Mouse (Mus musculus): ENCODE results near the gene Osbp. TPM values are rescaled to one million over a fixed set of nuclear protein-coding genes. Genes with fewer than 3 reads are reported as not detected.

Osbp gene
- total and polyA plus RNA-seq, 2 experiments from 2014 or later: 3.1 to 30.3 TPM

DNA sequence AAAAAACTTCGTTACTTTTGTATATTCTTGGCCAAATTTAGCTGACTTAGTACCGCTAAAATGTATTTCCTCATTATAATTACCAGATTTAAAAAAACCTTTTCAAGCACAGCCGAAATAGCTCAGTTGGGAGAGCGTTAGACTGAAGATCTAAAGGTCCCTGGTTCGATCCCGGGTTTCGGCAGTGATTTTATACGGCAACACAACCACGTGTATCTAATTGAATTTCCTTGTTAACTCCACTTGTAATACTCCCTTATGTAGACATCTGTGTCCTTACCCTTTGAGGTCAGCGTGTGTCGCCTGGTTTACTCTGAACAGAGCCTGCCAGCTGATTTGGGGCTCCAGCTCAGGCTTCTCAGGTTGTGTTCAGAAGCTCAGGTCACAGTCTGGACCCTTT is 36.4 kb downstream of the Osbp start:
- no peak for TF ChIP-seq CTCF (IDR thresholded peaks at IDR 0.05; ENCODE audit: low read depth)
- DNase-seq (peak; percentile 83), ATAC-seq (peak; percentile 65)
- peaks cover 14% of the 10 kb centered on the region for H3K4me1 ChIP-seq (ENCODE audit: insufficient read depth)
- no peak overlapping the region for H3K27ac ChIP-seq (ENCODE audit: low read depth, low read length)
- H3K4me3 ChIP-seq (ENCODE audit: low read depth, low read length): peak overlapping the region; percentile 17
- no peaks in the 10 kb centered on the region for H3K27me3 ChIP-seq (ENCODE audit: insufficient read depth, low read length)
- H3K36me3 ChIP-seq (ENCODE audit: insufficient read depth): no peaks in the 10 kb centered on the region
- WGBS: 2% methylated on average over 11 of the region's 11 CpGs
- no peak overlapping the region for H3K9ac ChIP-seq
- H3K9me3 ChIP-seq (ENCODE audit: low read length): no peaks in the 10 kb centered on the region
- peak overlapping the region; percentile 33 for H3K4me2 ChIP-seq (ENCODE audit: low read depth)

- no peaks in the 10 kb centered on the region for H3K36me3 ChIP-seq (ENCODE audit: insufficient read depth)
- H3K27ac ChIP-seq (ENCODE audit: low read depth, low read length): 0 out of 2 replicates have a peak overlapping the region, but pooled peaks have one; percentile 4
- peak overlapping the region; percentile 17; the same call in 1 of the 2 replicates for H3K4me3 ChIP-seq (ENCODE audit: low read depth, low read length)
- DNase-seq: no peak
- peaks cover 14% of the 10 kb centered on the region for H3K4me1 ChIP-seq (ENCODE audit: insufficient read depth)
- H3K4me2 ChIP-seq (ENCODE audit: low read depth): peak overlapping the region; percentile 33
- H3K9me3 ChIP-seq (ENCODE audit: low read length): no peaks in the 10 kb centered on the region
- ATAC-seq: no peak
- no peaks in the 10 kb centered on the region for H3K27me3 ChIP-seq (ENCODE audit: insufficient read depth, low read length)
- 54% methylated on average over 14 of the region's 14 CpGs for WGBS
- TF ChIP-seq CTCF (IDR thresholded peaks at IDR 0.05; ENCODE audit: low read depth): no peak
- H3K9ac ChIP-seq: no peak overlapping the region
Observed at GRCm38 (mm10) chr19:12002791-12003190, 37.0 kb downstream of the Osbp start.

- Histone ChIP-seq H3K9me3 (ENCODE audit: low read length) (no peaks in the 10 kb centered on the region), H3K4me1 (ENCODE audit: insufficient read depth) (peaks cover 14% of the 10 kb centered on the region), H3K27ac (ENCODE audit: low read depth, low read length) (no peak overlapping the region), H3K9ac (no peak overlapping the region), H3K4me3 (ENCODE audit: low read depth, low read length) (no peak overlapping the region), H3K36me3 (ENCODE audit: insufficient read depth) (no peaks in the 10 kb centered on the region), H3K4me2 (ENCODE audit: low read depth) (no peak overlapping the region), H3K27me3 (ENCODE audit: insufficient read depth, low read length) (no peaks in the 10 kb centered on the region)
- DNase-seq (no peak), ATAC-seq (no peak)
- WGBS: 92% methylated on average over 2 of the region's 2 CpGs
- no peak for TF ChIP-seq CTCF (IDR thresholded peaks at IDR 0.05; ENCODE audit: low read depth)
Observed at GRCm38 (mm10) chr19:12003568-12003967, 37.8 kb downstream of the Osbp start.

DNA sequence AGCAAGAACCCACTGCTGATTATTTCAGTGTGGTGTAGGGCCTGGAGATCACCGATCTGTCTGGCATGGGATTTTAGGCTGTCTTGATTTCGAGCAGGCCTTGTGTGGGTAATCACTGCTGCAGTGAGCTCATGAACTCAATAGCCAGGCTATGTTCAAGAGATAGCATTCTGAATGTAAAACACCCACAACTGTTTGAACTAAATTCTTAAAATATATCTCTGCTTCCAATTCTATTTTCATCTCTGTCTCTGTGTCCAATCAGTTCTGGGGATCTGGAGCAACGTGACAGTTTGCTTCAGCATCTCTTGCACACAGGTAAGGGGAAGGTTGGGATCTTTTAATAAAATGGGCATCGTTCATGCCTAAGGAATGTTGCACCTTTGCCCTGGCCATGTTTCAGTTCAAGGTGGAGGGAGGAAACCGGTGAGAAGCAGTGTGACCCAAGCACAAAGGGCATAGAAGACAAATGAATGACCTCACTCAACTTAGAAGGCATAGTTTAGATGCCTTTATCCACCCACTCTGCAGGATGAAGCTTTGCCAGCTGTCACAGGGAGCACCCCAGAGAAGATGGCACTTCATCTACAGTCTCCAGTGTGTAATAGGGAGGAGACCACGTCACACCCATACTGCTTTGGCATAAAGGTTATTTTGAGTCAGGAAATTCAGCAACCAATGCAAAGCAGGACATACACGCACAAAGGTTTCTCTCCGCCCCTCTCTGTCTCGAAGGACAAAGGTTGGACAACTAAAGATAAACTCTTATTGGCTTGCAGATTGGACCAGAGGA is 38.7 kb downstream of the Osbp start:
- 50% methylated on average over 9 of the region's 9 CpGs for WGBS
- H3K4me1 ChIP-seq (ENCODE audit: insufficient read depth): peaks cover 18% of the 10 kb centered on the region
- no peaks in the 10 kb centered on the region for H3K9me3 ChIP-seq (ENCODE audit: low read length)
- ATAC-seq (no peak), DNase-seq (no peak)
- peak overlapping the region; percentile 60 for H3K4me3 ChIP-seq (ENCODE audit: low read depth, low read length)
- no peaks in the 10 kb centered on the region for H3K27me3 ChIP-seq (ENCODE audit: insufficient read depth, low read length)
- H3K9ac ChIP-seq: peak overlapping the region; percentile 57
- TF ChIP-seq CTCF (IDR thresholded peaks at IDR 0.05; ENCODE audit: low read depth): no peak
- no peaks in the 10 kb centered on the region for H3K36me3 ChIP-seq (ENCODE audit: insufficient read depth)
- peak overlapping the region; percentile 78; the same call in 1 of the 2 replicates for H3K27ac ChIP-seq (ENCODE audit: low read depth, low read length)
- H3K4me2 ChIP-seq (ENCODE audit: low read depth): peak overlapping the region; percentile 62

- Histone ChIP-seq H3K4me3 (ENCODE audit: low read depth, low read length) (peak overlapping the region; percentile 60), H3K4me1 (ENCODE audit: insufficient read depth) (peaks cover 18% of the 10 kb centered on the region), H3K27me3 (ENCODE audit: insufficient read depth, low read length) (no peaks in the 10 kb centered on the region), H3K9me3 (ENCODE audit: low read length) (no peaks in the 10 kb centered on the region), H3K27ac (ENCODE audit: low read depth, low read length) (peak overlapping the region; percentile 78), H3K9ac (peak overlapping the region; percentile 57), H3K4me2 (ENCODE audit: low read depth) (peak overlapping the region; percentile 62), H3K36me3 (ENCODE audit: insufficient read depth) (no peaks in the 10 kb centered on the region)
- DNase-seq (peak; percentile 96), ATAC-seq (peak; percentile 65)
- TF ChIP-seq CTCF (IDR thresholded peaks at IDR 0.05; ENCODE audit: low read depth): no peak
- WGBS: under 1% methylated on average over 41 of the region's 41 CpGs
Observed at GRCm38 (mm10) chr19:12005376-12006360, 39.9 kb downstream of the Osbp start.

- H3K4me3 ChIP-seq (ENCODE audit: low read depth, low read length): peak overlapping the region; percentile 60
- DNase-seq (no peak), ATAC-seq (no peak)
- 4% methylated on average over 17 of the region's 17 CpGs for WGBS
- 0 out of 2 replicates have a peak, but pooled peaks have one; percentile 24 for TF ChIP-seq CTCF (IDR thresholded peaks at IDR 0.05; ENCODE audit: low read depth)
- no peaks in the 10 kb centered on the region for H3K27me3 ChIP-seq (ENCODE audit: insufficient read depth, low read length)
- H3K4me1 ChIP-seq (ENCODE audit: insufficient read depth): peaks cover 18% of the 10 kb centered on the region
- H3K9ac ChIP-seq: peak overlapping the region; percentile 57
- no peaks in the 10 kb centered on the region for H3K9me3 ChIP-seq (ENCODE audit: low read length)
- H3K27ac ChIP-seq (ENCODE audit: low read depth, low read length): peak overlapping the region; percentile 73
- no peaks in the 10 kb centered on the region for H3K36me3 ChIP-seq (ENCODE audit: insufficient read depth)
- H3K4me2 ChIP-seq (ENCODE audit: low read depth): peak overlapping the region; percentile 62
Observed at GRCm38 (mm10) chr19:12006361-12006947, 40.7 kb downstream of the Osbp start.
